Mouse (Mus musculus) midbrain, embryonic 15.5 days (tissue): Measurements from ENCODE around the gene Epsti1. TPM values are rescaled to one million over a fixed set of nuclear protein-coding genes. Genes with fewer than 3 reads are reported as not detected.
"Not testable (repeated sequence)": the region's sequence is repeated elsewhere in the genome, so short reads cannot be mapped to it uniquely, and the experiment has no call there.

ENCODE experiments used
- ATAC-seq: fragments of 200-750 bp; cut with Nextera tagmentation; replicated peaks from 2 replicates; pipeline ENCODE4 v1.8.0; 2017; ENCODE audit warnings: moderate TSS enrichment
- H3K27ac ChIP-seq: fragments of 300-500 bp; sonication (generic); 2 replicates; pipeline ENCODE4 v1.5.1; 2015; ENCODE audit warnings: mild to moderate bottlenecking, inconsistent platforms
- H3K27me3 ChIP-seq: fragments of 300-500 bp; sonication (generic); replicated peaks from 2 replicates; pipeline ENCODE4 v1.6.1; 2015; ENCODE audit warnings: inconsistent platforms
- H3K36me3 ChIP-seq: fragments of 300-500 bp; sonication (generic); replicated peaks from 2 replicates; pipeline ENCODE4 v1.6.1; 2015; ENCODE audit warnings: inconsistent platforms
- H3K4me1 ChIP-seq: fragments of 300-500 bp; sonication (generic); 2 replicates; pipeline ENCODE4 v1.6.1; 2015; ENCODE audit warnings: inconsistent platforms
- H3K4me2 ChIP-seq: fragments of 300-500 bp; sonication (generic); 2 replicates; pipeline ENCODE4 v1.6.1; 2015; ENCODE audit warnings: inconsistent platforms, mild to moderate bottlenecking, moderate library complexity
- H3K4me3 ChIP-seq: fragments of 300-500 bp; sonication (generic); 2 replicates; pipeline ENCODE4 v1.5.1; 2015; ENCODE audit warnings: mild to moderate bottlenecking, inconsistent platforms
- H3K9ac ChIP-seq: fragments of 300-500 bp; sonication (generic); 2 replicates; pipeline ENCODE4 v1.6.1; 2015; ENCODE audit warnings: mild to moderate bottlenecking, inconsistent platforms
- H3K9me3 ChIP-seq: fragments of 300-500 bp; sonication (generic); 2 replicates; pipeline ENCODE4 v1.6.1; 2016; ENCODE audit warnings: inconsistent platforms
- WGBS: fragments of 180-500 bp; shearing (Covaris S2); methylation state at CpG from one replicate; pipeline ENCODE4 v1.1.7; 2015; ENCODE audit warnings: mixed read lengths; 5-methylcytosine and 5-hydroxymethylcytosine counted together
- polyA plus RNA-seq: library from polyadenylated mRNA; unstranded; fragments of >200 nt; fragmentation: Nextera tagmentation; extraction: Ambion mirVana; gene quantifications from 2 replicates; pipeline ENCODE4 v1.2.1, GENCODE M21; 2015

The Epsti1 gene
- polyA plus RNA-seq: 0.40 and 0.59 TPM in 2 replicates

- H3K9me3 ChIP-seq: no peaks in the 10 kb centered on the region
- H3K4me3 ChIP-seq: no peak within 1 kb of the TSS
- H3K9ac ChIP-seq: no peak within 1 kb of the TSS
- no peak within 1 kb of the TSS for H3K4me2 ChIP-seq
- no peak for ATAC-seq
- no peak within 1 kb of the TSS for H3K27ac ChIP-seq
- WGBS: 65% methylated on average over 15 of the region's 15 CpGs
- no peaks in the 10 kb centered on the region for H3K27me3 ChIP-seq
- no peaks in the 10 kb centered on the region for H3K36me3 ChIP-seq
- no peaks in the 10 kb centered on the region for H3K4me1 ChIP-seq
Measured at GRCm38 (mm10) chr14:77904171-77904762, at the start of gene Epsti1. Gene Epsti1, plus strand, starts transcription at chr14:77904239.

GRCm38 (mm10) chr14:77859894-77860293 is 44.1 kb upstream of the Epsti1 start:
- no peak overlapping the region for H3K4me3 ChIP-seq
- H3K27me3 ChIP-seq: no peaks in the 10 kb centered on the region
- no peaks in the 10 kb centered on the region for H3K4me1 ChIP-seq
- no peak for ATAC-seq
- no peak overlapping the region for H3K27ac ChIP-seq
- 97% methylated on average over 1 of the region's 1 CpGs for WGBS
- no peaks in the 10 kb centered on the region for H3K36me3 ChIP-seq
- H3K9ac ChIP-seq: no peak overlapping the region
- no peak overlapping the region for H3K4me2 ChIP-seq
- H3K9me3 ChIP-seq: no peaks in the 10 kb centered on the region

- Histone ChIP-seq H3K36me3 (no peaks in the 10 kb centered on the region), H3K27me3 (no peaks in the 10 kb centered on the region), H3K9me3 (no peaks in the 10 kb centered on the region), H3K4me2 (no peak overlapping the region), H3K4me3 (no peak overlapping the region), H3K4me1 (no peaks in the 10 kb centered on the region), H3K27ac (no peak overlapping the region), H3K9ac (no peak overlapping the region)
- 59% methylated on average over 5 of the region's 5 CpGs for WGBS
- ATAC-seq: no peak
Measured at GRCm38 (mm10) chr14:77860841-77861560, 43.0 kb upstream of the Epsti1 start.

- 52% methylated on average over 3 of the region's 3 CpGs for WGBS
- H3K9me3 ChIP-seq: no peaks in the 10 kb centered on the region
Measured at GRCm38 (mm10) chr14:77864051-77864450, 40.0 kb upstream of the Epsti1 start.

GRCm38 (mm10) chr14:77864510-77864909 is 39.5 kb upstream of the Epsti1 start:
- no peaks in the 10 kb centered on the region for H3K4me1 ChIP-seq
- H3K4me2 ChIP-seq: no peak overlapping the region
- no peak for ATAC-seq
- no peaks in the 10 kb centered on the region for H3K9me3 ChIP-seq
- no peaks in the 10 kb centered on the region for H3K27me3 ChIP-seq
- no peak overlapping the region for H3K9ac ChIP-seq
- H3K36me3 ChIP-seq: no peaks in the 10 kb centered on the region
- 91% methylated on average over 6 of the region's 6 CpGs for WGBS
- no peak overlapping the region for H3K4me3 ChIP-seq
- 0 out of 2 replicates have a peak overlapping the region, but pooled peaks have one; percentile 11 for H3K27ac ChIP-seq

More at GRCm38 (mm10) chr14:77864051-77864450, 40.0 kb upstream of the Epsti1 start:
- Histone ChIP-seq H3K9ac (no peak overlapping the region), H3K36me3 (no peaks in the 10 kb centered on the region), H3K27ac (0 out of 2 replicates have a peak overlapping the region, but pooled peaks have one; percentile 11), H3K4me1 (no peaks in the 10 kb centered on the region), H3K4me3 (no peak overlapping the region), H3K27me3 (no peaks in the 10 kb centered on the region), H3K4me2 (no peak overlapping the region)
- ATAC-seq: no peak

- Histone ChIP-seq H3K4me3 (no peak overlapping the region), H3K9me3 (no peaks in the 10 kb centered on the region), H3K4me1 (no peaks in the 10 kb centered on the region), H3K27ac (no peak overlapping the region), H3K4me2 (no peak overlapping the region), H3K36me3 (no peaks in the 10 kb centered on the region), H3K9ac (no peak overlapping the region), H3K27me3 (no peaks in the 10 kb centered on the region)
- no peak for ATAC-seq
- WGBS: 90% methylated on average over 5 of the region's 5 CpGs
Measured at GRCm38 (mm10) chr14:77867601-77868000, 36.4 kb upstream of the Epsti1 start.

GRCm38 (mm10) chr14:77870926-77871325 is 33.1 kb upstream of the Epsti1 start:
- H3K27me3 ChIP-seq: no peaks in the 10 kb centered on the region
- H3K9ac ChIP-seq: no peak overlapping the region
- no peak overlapping the region for H3K27ac ChIP-seq
- 0 out of 2 replicates have a peak, but pooled peaks cover 7% of the 10 kb centered on the region for H3K4me1 ChIP-seq
- H3K4me3 ChIP-seq: no peak overlapping the region
- no peak for ATAC-seq
- no peak overlapping the region for H3K4me2 ChIP-seq
- WGBS: 92% methylated on average over 3 of the region's 3 CpGs
- no peaks in the 10 kb centered on the region for H3K36me3 ChIP-seq
- no peaks in the 10 kb centered on the region for H3K9me3 ChIP-seq

- no peak overlapping the region for H3K27ac ChIP-seq
- 0 out of 2 replicates have a peak, but pooled peaks cover 7% of the 10 kb centered on the region for H3K4me1 ChIP-seq
- no peaks in the 10 kb centered on the region for H3K27me3 ChIP-seq
- H3K4me2 ChIP-seq: no peak overlapping the region
- no peak for ATAC-seq
- H3K4me3 ChIP-seq: no peak overlapping the region
- H3K9me3 ChIP-seq: no peaks in the 10 kb centered on the region
- no peak overlapping the region for H3K9ac ChIP-seq
- WGBS: 92% methylated on average over 6 of the region's 6 CpGs
- no peaks in the 10 kb centered on the region for H3K36me3 ChIP-seq
Measured at GRCm38 (mm10) chr14:77871380-77871975, 32.6 kb upstream of the Epsti1 start.

- ATAC-seq: peak; percentile 91
- peak within 1 kb of the TSS; percentile 88 for H3K4me2 ChIP-seq
- H3K27me3 ChIP-seq: no peaks in the 10 kb centered on the region
- peak within 1 kb of the TSS; percentile 85 for H3K9ac ChIP-seq
- no peaks in the 10 kb centered on the region for H3K9me3 ChIP-seq
- H3K27ac ChIP-seq: peak within 1 kb of the TSS; percentile 42; the same call in 1 of the 2 replicates
- WGBS: 2% methylated on average over 44 of the region's 44 CpGs
- H3K4me1 ChIP-seq: 0 out of 2 replicates have a peak, but pooled peaks cover 7% of the 10 kb centered on the region
- H3K4me3 ChIP-seq: peak within 1 kb of the TSS; percentile 95
- no peaks in the 10 kb centered on the region for H3K36me3 ChIP-seq
Measured at GRCm38 (mm10) chr14:77874304-77875241, 29.5 kb upstream of the Epsti1 start, which contains the start of gene Dnajc15. Gene Dnajc15, minus strand, starts transcription at chr14:77875125.

- no peaks in the 10 kb centered on the region for H3K9me3 ChIP-seq
- H3K4me2 ChIP-seq: no peak overlapping the region
- H3K9ac ChIP-seq: no peak overlapping the region
- no peaks in the 10 kb centered on the region for H3K36me3 ChIP-seq
- H3K4me3 ChIP-seq: no peak overlapping the region
- no peak for ATAC-seq
- no peak overlapping the region for H3K27ac ChIP-seq
- 0 out of 2 replicates have a peak, but pooled peaks cover 7% of the 10 kb centered on the region for H3K4me1 ChIP-seq
- no peaks in the 10 kb centered on the region for H3K27me3 ChIP-seq
- WGBS: 69% methylated on average over 1 of the region's 1 CpGs
Measured at GRCm38 (mm10) chr14:77876199-77876598, 27.8 kb upstream of the Epsti1 start.

- 94% methylated on average over 2 of the region's 2 CpGs for WGBS
- not testable (repeated sequence) for H3K4me3 ChIP-seq, H3K27me3 ChIP-seq, H3K27ac ChIP-seq, ATAC-seq, H3K36me3 ChIP-seq, H3K9ac ChIP-seq, H3K9me3 ChIP-seq, H3K4me1 ChIP-seq, H3K4me2 ChIP-seq
Measured at GRCm38 (mm10) chr14:77877876-77878275, 26.2 kb upstream of the Epsti1 start.
